Mouse (Mus musculus) cerebellum, postnatal 4 days (tissue): ENCODE results near the gene Spata32.
A peak's percentile ranks its signal among the peaks of the same experiment; 100 is the strongest.

Experiments
- DNase-seq, 2 experiments: peaks; one replicate each; pipeline ENCODE4 v3.0.0; 2022; ENCODE audit warnings: low spot score in 2 of 2, mixed read lengths in 1 of 2

Gene Spata32

DNA sequence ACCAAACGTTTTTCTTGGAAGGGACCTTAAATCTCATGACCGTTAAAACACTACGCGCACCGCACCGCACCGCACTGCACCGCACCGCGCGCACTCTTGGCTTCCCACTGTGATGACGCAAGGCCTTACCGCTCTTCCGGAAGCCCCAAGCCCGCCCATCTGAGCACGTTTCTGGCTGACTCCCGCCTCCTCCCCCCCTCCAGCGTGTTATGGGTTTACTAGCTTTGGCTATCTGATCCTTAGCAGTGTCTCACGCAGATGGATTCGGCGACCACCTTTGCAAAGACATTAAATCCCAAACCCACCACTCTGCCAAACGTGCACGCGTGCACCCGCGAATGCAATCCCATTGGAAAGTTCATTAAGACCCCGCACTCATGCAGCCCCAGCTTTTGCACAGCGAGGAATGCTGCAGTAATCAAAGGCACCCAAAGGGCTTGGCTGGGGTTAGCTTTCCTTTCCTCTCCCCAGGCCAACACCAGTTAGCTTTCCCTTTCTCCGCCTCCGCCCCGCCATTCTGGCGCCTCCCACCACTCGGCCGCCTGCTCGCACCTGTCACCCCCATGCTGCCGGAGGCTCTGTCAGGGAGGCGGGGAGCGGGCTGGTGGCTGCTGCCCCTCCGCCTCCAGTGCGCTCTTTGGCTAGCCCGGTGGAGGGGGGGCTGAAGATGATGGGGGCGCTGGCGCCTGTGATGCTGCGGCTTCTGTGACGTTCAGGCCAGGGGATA lies at the start of gene Spata32:
Spata32 (minus strand) TSS at position 643 of the 727 bp plus-strand sequence.
- DNase-seq: peak in 1 of 2 experiments; percentile 58

DNA sequence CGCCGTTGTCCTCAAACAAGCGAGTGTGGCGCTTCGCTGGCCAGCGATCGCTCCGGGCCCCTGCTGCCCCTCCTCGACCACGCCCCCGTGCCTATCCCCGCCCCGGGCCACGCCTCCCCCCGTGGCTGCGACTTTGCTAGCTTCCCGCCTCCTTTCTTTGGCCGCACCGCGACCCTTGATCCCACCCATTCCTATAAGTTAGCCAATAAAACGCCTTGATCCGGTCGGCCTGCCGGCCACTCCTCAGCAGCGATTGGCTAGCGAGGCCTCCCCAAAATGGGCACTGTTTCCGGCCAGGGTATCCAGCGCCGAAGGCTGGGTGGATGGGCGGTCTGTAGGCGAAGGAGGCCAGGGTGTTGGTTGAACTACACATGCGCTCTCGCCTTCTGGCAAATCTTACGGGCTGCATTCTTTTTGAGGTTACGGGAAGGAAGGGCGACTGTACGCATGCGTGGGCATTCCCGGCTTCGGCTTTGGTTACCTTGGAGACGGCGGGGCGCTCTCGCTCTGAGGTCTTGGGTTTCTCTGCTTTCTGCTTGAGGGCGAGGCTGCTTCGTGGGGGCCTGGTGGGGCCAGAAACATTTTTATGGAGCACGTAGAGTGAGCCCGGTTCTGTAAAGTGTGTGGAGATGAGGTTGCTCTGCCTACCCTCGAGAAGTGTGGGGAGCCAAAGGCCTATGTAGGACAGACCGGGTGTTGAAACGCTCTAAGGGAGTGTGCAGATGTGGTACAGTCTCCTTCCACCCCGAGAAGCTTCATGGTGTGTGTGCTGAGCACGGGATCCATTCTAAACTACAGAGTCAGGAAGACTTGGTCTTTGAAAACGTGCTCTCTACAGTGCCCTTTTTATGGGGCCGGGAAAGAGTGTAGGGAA lies 49.4 kb upstream of the Spata32 start, which contains the start of gene Map3k14:
Map3k14 (minus strand) TSS at position 127 of the 874 bp plus-strand sequence.
- DNase-seq: peak; percentile 97 to 98

- no peak for DNase-seq
Measured at GRCm38 (mm10) chr11:103266729-103267345, 48.6 kb upstream of the Spata32 start.

- no peak for DNase-seq
Measured at GRCm38 (mm10) chr11:103265856-103266255, 47.6 kb upstream of the Spata32 start.

DNA sequence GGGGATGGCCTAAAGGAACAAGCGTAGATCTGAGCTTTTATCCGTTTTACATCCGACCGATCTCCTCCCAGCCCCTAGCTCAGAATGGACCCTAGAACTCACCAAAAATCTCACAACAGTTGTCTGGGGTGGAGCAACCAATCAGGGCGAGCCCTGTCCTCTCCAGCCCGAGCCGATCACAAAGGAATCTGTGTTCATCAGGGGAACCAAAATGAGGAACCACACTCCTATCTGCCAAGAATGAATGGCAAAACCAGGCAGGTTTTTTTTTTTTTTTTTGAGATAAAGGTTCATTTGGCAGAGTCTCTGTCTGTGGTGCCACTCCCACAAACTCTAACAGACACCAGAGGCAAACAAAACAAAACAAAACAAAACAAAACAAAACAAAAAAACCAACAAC lies 47.0 kb upstream of the Spata32 start:
- DNase-seq: no peak

DNA sequence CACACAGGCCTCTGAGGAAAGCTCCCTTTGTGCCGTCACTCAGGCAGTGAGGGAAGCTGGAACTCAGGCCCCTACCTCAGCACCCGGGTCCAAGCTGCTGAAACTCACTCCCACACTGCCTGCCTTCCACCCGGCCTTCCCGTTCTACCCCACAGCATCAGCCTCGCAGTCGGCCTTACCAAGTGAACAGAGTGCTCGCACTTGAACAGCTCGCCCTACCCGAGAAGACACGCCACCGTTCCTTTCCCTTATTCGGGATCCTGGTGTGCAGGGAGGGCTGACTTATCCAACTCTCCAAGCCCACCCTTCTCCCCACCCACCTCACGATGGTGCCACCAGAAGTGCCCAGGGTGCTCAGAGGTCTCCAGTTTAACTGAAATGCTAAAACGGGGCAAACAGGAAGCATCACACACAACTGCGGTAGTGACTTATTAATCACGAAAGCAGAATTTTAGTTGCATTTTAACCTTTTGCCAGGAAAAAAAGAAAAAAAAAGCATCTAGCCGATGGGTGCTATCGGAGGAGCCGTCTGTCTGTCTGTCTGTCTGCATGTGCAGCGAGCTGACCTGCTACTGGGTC lies 46.3 kb upstream of the Spata32 start:
- no peak for DNase-seq

DNA sequence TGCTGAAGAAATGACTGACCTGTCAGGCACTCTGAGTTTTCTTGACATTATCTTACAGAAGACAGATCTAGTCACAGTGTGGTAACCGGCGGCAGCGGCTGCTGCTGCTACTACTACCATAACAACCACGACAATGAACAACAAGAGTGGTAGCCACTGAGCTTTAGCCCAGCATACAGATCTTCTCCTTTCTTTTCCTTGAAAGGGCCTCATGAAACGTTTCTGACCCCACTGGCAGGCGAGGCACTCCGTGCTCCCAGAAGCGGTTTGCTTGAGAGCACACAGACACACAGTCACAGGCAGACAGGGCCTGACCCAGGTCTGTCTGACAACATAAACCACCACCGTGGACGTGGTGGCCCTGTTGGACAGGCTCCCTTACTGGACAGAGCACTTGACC lies 45.3 kb upstream of the Spata32 start:
- no peak for DNase-seq

GRCm38 (mm10) chr11:103262412-103263267 lies 44.4 kb upstream of the Spata32 start:
- DNase-seq: no peak

- no peak for DNase-seq
Measured at GRCm38 (mm10) chr11:103261671-103262411, 43.6 kb upstream of the Spata32 start.

GRCm38 (mm10) chr11:103260515-103261192 lies 42.4 kb upstream of the Spata32 start:
- no peak for DNase-seq

DNA sequence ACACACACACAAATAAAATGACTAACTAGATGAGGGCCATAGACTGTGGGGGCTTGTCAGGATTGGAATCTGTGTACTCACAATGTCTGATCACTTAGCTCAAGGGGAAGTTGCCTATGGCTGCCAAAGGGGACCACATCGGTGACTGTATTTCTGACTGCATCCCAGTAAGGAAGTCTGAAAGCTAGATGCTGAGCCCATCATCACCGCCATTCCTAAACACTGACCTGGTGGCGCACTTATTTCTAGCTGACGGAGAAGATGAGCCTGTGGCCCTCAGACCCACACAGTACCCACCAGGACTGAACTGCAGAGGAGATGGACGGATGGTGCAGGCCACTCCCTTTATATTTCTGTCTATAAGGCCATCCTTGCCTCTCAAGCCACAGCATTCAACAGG lies 41.8 kb upstream of the Spata32 start:
- DNase-seq: no peak

- DNase-seq: no peak
Measured at GRCm38 (mm10) chr11:103257938-103258481, 39.8 kb upstream of the Spata32 start.

DNA sequence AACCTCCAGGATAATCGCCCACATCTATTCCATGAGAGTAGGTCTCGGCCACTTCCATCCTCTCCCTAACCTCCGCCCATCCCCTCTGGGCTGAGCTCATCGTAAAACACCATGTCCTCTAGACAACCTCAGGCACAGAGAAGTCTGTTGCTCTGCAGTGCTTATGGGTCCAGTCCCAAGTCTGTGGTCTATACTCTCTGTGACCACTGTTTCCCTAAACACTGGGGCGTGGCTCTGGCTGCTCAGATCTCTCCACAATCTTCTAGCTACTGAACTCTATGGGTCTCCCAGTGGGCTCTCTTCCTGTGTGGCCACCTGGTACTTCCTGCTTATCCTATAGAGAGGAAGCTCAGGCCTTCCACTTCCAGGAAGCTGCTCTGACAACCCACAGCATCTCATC lies 35.4 kb upstream of the Spata32 start:
- no peak for DNase-seq

GRCm38 (mm10) chr11:103252380-103252779 lies 34.1 kb upstream of the Spata32 start:
- no peak for DNase-seq

DNA sequence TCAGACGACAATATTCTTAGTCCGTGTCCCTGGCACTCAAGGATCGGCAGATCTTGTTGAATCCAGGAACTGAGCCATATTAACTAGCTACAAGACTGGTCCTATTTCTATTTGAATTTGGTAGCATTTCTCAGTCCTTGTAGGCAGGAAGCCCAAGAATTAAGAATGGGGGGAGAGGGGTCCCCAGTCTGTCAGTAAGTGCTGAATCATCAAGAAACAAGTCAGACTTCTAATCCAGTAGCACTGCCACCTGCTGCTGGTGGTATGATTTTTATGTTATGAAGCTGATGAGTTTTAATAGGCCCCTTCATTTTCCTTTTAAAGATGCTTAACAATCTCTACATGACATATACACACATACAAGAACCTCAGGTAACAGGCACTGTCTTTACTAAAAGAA lies 32.1 kb upstream of the Spata32 start:
- DNase-seq: no peak

GRCm38 (mm10) chr11:103249509-103249908 lies 31.3 kb upstream of the Spata32 start:
- no peak for DNase-seq

GRCm38 (mm10) chr11:103248837-103249236 lies 30.6 kb upstream of the Spata32 start:
- DNase-seq: no peak

DNA sequence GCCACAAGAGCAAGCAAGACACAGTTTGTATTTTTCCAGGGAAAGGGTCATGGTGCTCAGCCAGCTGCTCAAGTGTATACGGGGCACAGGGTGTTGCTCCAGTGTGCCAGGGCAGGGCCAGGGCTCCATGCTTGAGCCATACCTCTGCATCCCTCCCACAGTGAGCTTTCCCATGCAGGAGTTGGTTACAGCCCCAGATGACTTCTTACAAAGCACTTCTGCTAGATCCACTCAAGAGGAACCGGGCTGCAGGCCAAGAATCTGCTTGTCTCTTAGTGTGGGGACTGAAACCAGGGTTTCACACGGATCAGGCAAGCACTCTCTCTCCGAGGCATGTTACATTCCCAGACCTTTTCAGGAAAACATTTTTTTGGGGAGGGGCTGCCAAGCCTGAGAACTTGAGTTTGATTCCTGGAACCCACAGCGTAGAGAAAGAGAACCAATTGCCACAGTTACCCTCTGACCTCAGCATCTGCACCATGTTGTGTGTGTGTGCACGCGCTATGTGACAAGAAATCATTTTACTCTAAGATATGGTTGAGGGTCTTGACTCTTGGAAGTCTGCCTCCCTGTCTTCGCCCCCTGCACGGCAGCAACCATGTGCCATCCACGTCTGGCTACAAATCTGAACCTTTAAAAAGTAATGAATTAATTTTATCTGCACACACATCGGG lies 29.4 kb upstream of the Spata32 start:
- peak; percentile 40 to 70 for DNase-seq
